Mouse (Mus musculus): ENCODE data around the gene Nova2. TPM values are rescaled to one million over a fixed set of nuclear protein-coding genes. Genes with fewer than 3 reads are reported as not detected.

The Nova2 gene
- polyA plus RNA-seq, 1 experiment from 2014 or later: 9.1 TPM

GRCm38 (mm10) chr7:18987747-18988146 is 62.1 kb downstream of the Nova2 start:
- DNase-seq (ENCODE audit: low spot score, missing footprints) (no peak), ATAC-seq (ENCODE audit: low FRiP score) (no peak)
- H3K27ac ChIP-seq (ENCODE audit: low read depth, low read length): no peak overlapping the region
- no peaks in the 10 kb centered on the region for H3K36me3 ChIP-seq (ENCODE audit: control insufficient read depth, insufficient read depth, low read length)
- no peaks in the 10 kb centered on the region for H3K9me3 ChIP-seq (ENCODE audit: control insufficient read depth, low read length)
- peaks cover 14% of the 10 kb centered on the region for H3K4me1 ChIP-seq (ENCODE audit: control insufficient read depth, insufficient read depth, low read length)
- WGBS: 77% methylated on average over 13 of the region's 13 CpGs
- peaks cover 13% of the 10 kb centered on the region for H3K27me3 ChIP-seq (ENCODE audit: control insufficient read depth, insufficient read depth, low read length)
- H3K4me2 ChIP-seq: no peak overlapping the region
- H3K4me3 ChIP-seq (ENCODE audit: low read depth, low read length): no peak overlapping the region
- H3K9ac ChIP-seq (ENCODE audit: low read length): no peak overlapping the region

GRCm38 (mm10) chr7:18988780-18989179 is 63.1 kb downstream of the Nova2 start:
- H3K9me3 ChIP-seq (ENCODE audit: control insufficient read depth, low read length): no peaks in the 10 kb centered on the region
- H3K4me3 ChIP-seq (ENCODE audit: low read depth, low read length): no peak overlapping the region
- no peaks in the 10 kb centered on the region for H3K36me3 ChIP-seq (ENCODE audit: control insufficient read depth, insufficient read depth, low read length)
- no peak for DNase-seq (ENCODE audit: low spot score, missing footprints)
- peaks cover 23% of the 10 kb centered on the region for H3K27me3 ChIP-seq (ENCODE audit: control insufficient read depth, insufficient read depth, low read length)
- 81% methylated on average over 6 of the region's 6 CpGs for WGBS
- H3K4me2 ChIP-seq: no peak overlapping the region
- H3K4me1 ChIP-seq (ENCODE audit: control insufficient read depth, insufficient read depth, low read length): peaks cover 15% of the 10 kb centered on the region
- no peak overlapping the region for H3K27ac ChIP-seq (ENCODE audit: low read depth, low read length)
- ATAC-seq (ENCODE audit: low FRiP score): no peak
- no peak overlapping the region for H3K9ac ChIP-seq (ENCODE audit: low read length)

- WGBS: 9% methylated on average over 5 of the region's 5 CpGs
Observed at GRCm38 (mm10) chr7:18989995-18990394, 64.3 kb downstream of the Nova2 start.

GRCm38 (mm10) chr7:18990601-18991295 is 65.1 kb downstream of the Nova2 start, which contains the start of gene Mypop:
TSS of gene Mypop (plus strand) at chr7:18991245.
- H3K36me3 ChIP-seq (ENCODE audit: control insufficient read depth, insufficient read depth, low read length): no peaks in the 10 kb centered on the region
- H3K4me1 ChIP-seq (ENCODE audit: control insufficient read depth, insufficient read depth, low read length): peaks cover 15% of the 10 kb centered on the region
- H3K27me3 ChIP-seq (ENCODE audit: control insufficient read depth, insufficient read depth, low read length): peaks cover 23% of the 10 kb centered on the region
- no peaks in the 10 kb centered on the region for H3K9me3 ChIP-seq (ENCODE audit: control insufficient read depth, low read length)
- H3K4me2 ChIP-seq: peak within 1 kb of the TSS; percentile 73
- peak within 1 kb of the TSS; percentile 65 for H3K9ac ChIP-seq (ENCODE audit: low read length)
- ATAC-seq (ENCODE audit: low FRiP score): peak; percentile 94
- H3K4me3 ChIP-seq (ENCODE audit: low read depth, low read length): peak within 1 kb of the TSS; percentile 51
- DNase-seq (ENCODE audit: low spot score, missing footprints): peak; percentile 100
- peak within 1 kb of the TSS; percentile 93 for H3K27ac ChIP-seq (ENCODE audit: low read depth, low read length)
- WGBS: under 1% methylated on average over 37 of the region's 37 CpGs

More at GRCm38 (mm10) chr7:18989995-18990394, 64.3 kb downstream of the Nova2 start:
- Histone ChIP-seq H3K4me3 (ENCODE audit: low read depth, low read length) (peak overlapping the region; percentile 51), H3K4me2 (peak overlapping the region; percentile 73), H3K9me3 (ENCODE audit: control insufficient read depth, low read length) (no peaks in the 10 kb centered on the region), H3K4me1 (ENCODE audit: control insufficient read depth, insufficient read depth, low read length) (peaks cover 15% of the 10 kb centered on the region), H3K27me3 (ENCODE audit: control insufficient read depth, insufficient read depth, low read length) (peaks cover 23% of the 10 kb centered on the region), H3K36me3 (ENCODE audit: control insufficient read depth, insufficient read depth, low read length) (no peaks in the 10 kb centered on the region), H3K9ac (ENCODE audit: low read length) (peak overlapping the region; percentile 31), H3K27ac (ENCODE audit: low read depth, low read length) (peak overlapping the region; percentile 93)
- ATAC-seq (ENCODE audit: low FRiP score) (no peak; the same call in 1 of the 2 replicates), DNase-seq (ENCODE audit: low spot score, missing footprints) (no peak)

- peak overlapping the region; percentile 51 for H3K4me3 ChIP-seq (ENCODE audit: low read depth, low read length)
- H3K9me3 ChIP-seq (ENCODE audit: control insufficient read depth, low read length): no peaks in the 10 kb centered on the region
- ATAC-seq (ENCODE audit: low FRiP score) (no peak; the same call in none of the 2 replicates), DNase-seq (ENCODE audit: low spot score, missing footprints) (peak; percentile 95)
- H3K36me3 ChIP-seq (ENCODE audit: control insufficient read depth, insufficient read depth, low read length): no peaks in the 10 kb centered on the region
- peaks cover 23% of the 10 kb centered on the region for H3K27me3 ChIP-seq (ENCODE audit: control insufficient read depth, insufficient read depth, low read length)
- peak overlapping the region; percentile 73 for H3K4me2 ChIP-seq
- no peak overlapping the region for H3K27ac ChIP-seq (ENCODE audit: low read depth, low read length)
- H3K4me1 ChIP-seq (ENCODE audit: control insufficient read depth, insufficient read depth, low read length): peaks cover 15% of the 10 kb centered on the region
- peak overlapping the region; percentile 65 for H3K9ac ChIP-seq (ENCODE audit: low read length)
- WGBS: under 1% methylated on average over 59 of the region's 59 CpGs
Observed at GRCm38 (mm10) chr7:18991660-18992293, 66.1 kb downstream of the Nova2 start.

- WGBS: 4% methylated on average over 31 of the region's 31 CpGs
- no peaks in the 10 kb centered on the region for H3K9me3 ChIP-seq (ENCODE audit: control insufficient read depth, low read length)
- peak; percentile 93 for DNase-seq (ENCODE audit: low spot score, missing footprints)
- peaks cover 23% of the 10 kb centered on the region for H3K27me3 ChIP-seq (ENCODE audit: control insufficient read depth, insufficient read depth, low read length)
- H3K27ac ChIP-seq (ENCODE audit: low read depth, low read length): no peak overlapping the region
- H3K36me3 ChIP-seq (ENCODE audit: control insufficient read depth, insufficient read depth, low read length): no peaks in the 10 kb centered on the region
- H3K4me1 ChIP-seq (ENCODE audit: control insufficient read depth, insufficient read depth, low read length): peaks cover 15% of the 10 kb centered on the region
- peak overlapping the region; percentile 73 for H3K4me2 ChIP-seq
- H3K4me3 ChIP-seq (ENCODE audit: low read depth, low read length): peak overlapping the region; percentile 51
- H3K9ac ChIP-seq (ENCODE audit: low read length): peak overlapping the region; percentile 65
- ATAC-seq (ENCODE audit: low FRiP score): no peak
Observed at GRCm38 (mm10) chr7:18992294-18992675, 66.6 kb downstream of the Nova2 start.

- Histone ChIP-seq H3K4me1 (ENCODE audit: control insufficient read depth, insufficient read depth, low read length) (peaks cover 15% of the 10 kb centered on the region), H3K27ac (ENCODE audit: low read depth, low read length) (no peak overlapping the region), H3K9me3 (ENCODE audit: control insufficient read depth, low read length) (no peaks in the 10 kb centered on the region), H3K4me3 (ENCODE audit: low read depth, low read length) (no peak overlapping the region), H3K4me2 (no peak overlapping the region; the same call in 1 of the 2 replicates), H3K27me3 (ENCODE audit: control insufficient read depth, insufficient read depth, low read length) (peaks cover 23% of the 10 kb centered on the region), H3K36me3 (ENCODE audit: control insufficient read depth, insufficient read depth, low read length) (no peaks in the 10 kb centered on the region), H3K9ac (ENCODE audit: low read length) (no peak overlapping the region)
- WGBS: 85% methylated on average over 5 of the region's 5 CpGs
- DNase-seq (ENCODE audit: low spot score, missing footprints) (no peak), ATAC-seq (ENCODE audit: low FRiP score) (no peak)
Observed at GRCm38 (mm10) chr7:18993036-18993435, 67.3 kb downstream of the Nova2 start.

GRCm38 (mm10) chr7:18998835-18999234 is 73.1 kb downstream of the Nova2 start:
- H3K4me2 ChIP-seq: no peak overlapping the region
- no peaks in the 10 kb centered on the region for H3K27me3 ChIP-seq (ENCODE audit: control insufficient read depth, insufficient read depth, low read length)
- no peak overlapping the region for H3K4me3 ChIP-seq (ENCODE audit: low read depth, low read length)
- H3K9me3 ChIP-seq (ENCODE audit: control insufficient read depth, low read length): no peaks in the 10 kb centered on the region
- H3K4me1 ChIP-seq (ENCODE audit: control insufficient read depth, insufficient read depth, low read length): peaks cover 11% of the 10 kb centered on the region
- no peak overlapping the region for H3K9ac ChIP-seq (ENCODE audit: low read length)
- H3K36me3 ChIP-seq (ENCODE audit: control insufficient read depth, insufficient read depth, low read length): no peaks in the 10 kb centered on the region
- no peak for DNase-seq (ENCODE audit: low spot score, missing footprints)
- 39% methylated on average over 9 of the region's 9 CpGs for WGBS
- no peak for ATAC-seq (ENCODE audit: low FRiP score)
- no peak overlapping the region for H3K27ac ChIP-seq (ENCODE audit: low read depth, low read length)

- H3K36me3 ChIP-seq (ENCODE audit: control insufficient read depth, insufficient read depth, low read length): peaks cover 3% of the 10 kb centered on the region; the same call in 1 of the 2 replicates
- peak overlapping the region; percentile 38 for H3K4me2 ChIP-seq
- WGBS: 56% methylated on average over 10 of the region's 10 CpGs
- H3K4me1 ChIP-seq (ENCODE audit: control insufficient read depth, insufficient read depth, low read length): peaks cover 21% of the 10 kb centered on the region
- H3K9me3 ChIP-seq (ENCODE audit: control insufficient read depth, low read length): no peaks in the 10 kb centered on the region
- no peak for DNase-seq (ENCODE audit: low spot score, missing footprints)
- H3K27ac ChIP-seq (ENCODE audit: low read depth, low read length): no peak overlapping the region
- no peak for ATAC-seq (ENCODE audit: low FRiP score)
- H3K4me3 ChIP-seq (ENCODE audit: low read depth, low read length): peak overlapping the region; percentile 22
- H3K9ac ChIP-seq (ENCODE audit: low read length): peak overlapping the region; percentile 51; the same call in 1 of the 2 replicates
- H3K27me3 ChIP-seq (ENCODE audit: control insufficient read depth, insufficient read depth, low read length): no peaks in the 10 kb centered on the region
Observed at GRCm38 (mm10) chr7:19000421-19000820, 74.7 kb downstream of the Nova2 start.
